Mouse (Mus musculus): Measurements from ENCODE around the gene Plaur. TPM values are rescaled to one million over a fixed set of nuclear protein-coding genes. Genes with fewer than 3 reads are reported as not detected.
"Not testable (repeated sequence)": the region's sequence is repeated elsewhere in the genome, so short reads cannot be mapped to it uniquely, and the experiment has no call there.

Gene Plaur
- polyA plus RNA-seq, 1 experiment from 2014 or later = 1.0 TPM

DNA sequence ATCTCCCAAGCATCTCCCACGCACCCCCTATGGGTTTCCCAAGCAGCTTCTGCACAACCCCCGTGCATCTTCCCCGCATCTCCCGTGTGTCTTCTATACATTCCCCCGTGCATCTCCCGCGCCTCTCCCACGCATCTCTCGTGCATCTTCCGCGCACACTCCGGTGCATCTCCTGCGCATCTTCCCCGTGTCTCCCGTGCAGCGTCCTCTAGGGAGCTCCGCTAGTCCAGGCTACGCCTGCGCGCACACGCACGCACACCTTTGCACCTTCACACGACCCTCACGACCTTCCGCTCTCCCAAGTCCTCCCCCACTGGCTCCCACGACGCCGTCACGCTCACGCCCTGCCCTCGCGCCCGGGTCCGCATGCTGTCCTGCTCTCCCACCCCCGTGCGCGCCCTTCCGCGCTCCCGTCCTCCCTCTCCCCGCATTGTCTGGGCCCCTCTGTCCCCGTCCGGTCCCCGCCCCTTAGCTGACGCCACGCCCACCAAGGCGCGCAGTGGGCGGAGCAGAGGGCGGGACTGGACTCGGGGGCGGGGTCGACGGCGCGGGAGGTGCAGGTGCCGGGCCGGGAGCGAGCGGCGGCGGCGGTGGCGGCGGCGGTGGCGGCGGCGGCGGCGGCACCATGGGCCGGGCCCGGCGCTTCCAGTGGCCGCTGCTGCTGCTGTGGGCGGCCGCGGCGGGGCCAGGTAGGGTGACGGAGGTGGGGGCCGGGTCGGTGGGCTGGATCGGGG is 19.4 kb downstream of the Plaur start, which contains the start of gene Cadm4:
Cadm4 (plus strand) TSS at position 550 of the 734 bp plus-strand sequence.
- Histone ChIP-seq H3K27me3 (peaks cover 6% of the 10 kb centered on the region; the same call in 1 of the 2 replicates), H3K36me3 (no peaks in the 10 kb centered on the region), H3K9me3 (no peaks in the 10 kb centered on the region), H3K4me3 (replicated peaks) (peak within 1 kb of the TSS; percentile 76), H3K9ac (replicated peaks) (peak within 1 kb of the TSS; percentile 94), H3K4me2 (replicated peaks) (peak within 1 kb of the TSS; percentile 74), H3K4me1 (replicated peaks) (peaks cover 63% of the 10 kb centered on the region), H3K27ac (peak within 1 kb of the TSS; percentile 89)
- ATAC-seq = peak; percentile 80
- under 1% methylated on average over 56 of the region's 83 CpGs for WGBS

- H3K4me3 ChIP-seq (replicated peaks) = peak overlapping the region; percentile 76
- H3K4me1 ChIP-seq (replicated peaks) = peaks cover 71% of the 10 kb centered on the region
- H3K27me3 ChIP-seq = peaks cover 6% of the 10 kb centered on the region; the same call in 1 of the 2 replicates
- WGBS = 2% methylated on average over 18 of the region's 38 CpGs
- peak overlapping the region; percentile 74 for H3K4me2 ChIP-seq (replicated peaks)
- no peaks in the 10 kb centered on the region for H3K9me3 ChIP-seq
- peak overlapping the region; percentile 89 for H3K27ac ChIP-seq
- no peaks in the 10 kb centered on the region for H3K36me3 ChIP-seq
- peak; percentile 25 for ATAC-seq
- H3K9ac ChIP-seq (replicated peaks) = peak overlapping the region; percentile 94
Measured at GRCm38 (mm10) chr7:24482208-24483020, 20.1 kb downstream of the Plaur start.

DNA sequence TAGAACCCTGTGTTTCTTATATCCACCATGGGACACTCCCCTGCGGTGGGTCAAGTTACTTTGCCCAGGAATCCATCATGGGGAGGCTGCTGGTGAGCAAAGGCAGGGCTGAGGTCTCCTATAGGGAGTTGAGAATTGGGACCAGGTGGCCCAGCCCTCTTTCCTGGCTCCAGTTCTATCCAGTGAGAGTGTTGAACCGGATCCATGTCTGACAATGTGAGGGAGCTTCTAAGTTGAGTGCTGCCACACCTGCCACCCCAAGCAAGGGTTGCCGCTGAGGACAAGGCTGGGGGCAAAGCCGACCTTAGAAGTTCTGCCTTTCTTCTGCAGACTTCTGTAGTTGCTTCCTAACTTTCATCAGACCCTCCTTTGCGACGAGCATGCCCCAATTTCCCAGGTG is 21.0 kb downstream of the Plaur start:
- H3K9ac ChIP-seq (replicated peaks) = peak overlapping the region; percentile 94
- not testable (repeated sequence) for H3K27ac ChIP-seq, H3K9me3 ChIP-seq, ATAC-seq, H3K36me3 ChIP-seq, H3K27me3 ChIP-seq
- peak overlapping the region; percentile 76 for H3K4me3 ChIP-seq (replicated peaks)
- peak overlapping the region; percentile 74 for H3K4me2 ChIP-seq (replicated peaks)
- WGBS = 63% methylated on average over 6 of the region's 6 CpGs
- peaks cover 79% of the 10 kb centered on the region for H3K4me1 ChIP-seq (replicated peaks)

DNA sequence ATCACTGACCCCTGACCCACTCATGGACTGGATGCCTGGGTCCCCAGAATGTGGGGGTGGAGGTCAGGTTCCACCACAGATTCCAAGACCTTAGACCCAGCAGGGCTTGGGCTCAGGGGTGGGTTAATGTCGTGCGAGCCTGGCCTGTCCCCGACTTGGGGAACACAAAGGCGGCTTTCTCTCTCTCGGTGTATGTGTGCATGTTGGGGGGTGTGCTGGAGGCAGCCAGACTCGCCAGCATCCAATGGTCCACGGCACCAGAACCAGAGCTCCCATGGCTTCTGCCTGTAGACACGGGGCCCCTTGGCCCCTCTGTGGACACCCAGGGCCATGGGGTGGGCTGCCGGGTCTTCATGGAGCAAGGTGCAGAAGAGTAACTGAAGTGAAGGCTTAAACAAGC is 23.2 kb downstream of the Plaur start:
- peaks cover 5% of the 10 kb centered on the region; the same call in 1 of the 2 replicates for H3K27me3 ChIP-seq
- H3K4me2 ChIP-seq (replicated peaks) = peak overlapping the region; percentile 74
- H3K36me3 ChIP-seq = peaks cover 14% of the 10 kb centered on the region
- peaks cover 70% of the 10 kb centered on the region for H3K4me1 ChIP-seq (replicated peaks)
- WGBS = 84% methylated on average over 9 of the region's 9 CpGs
- no peaks in the 10 kb centered on the region for H3K9me3 ChIP-seq
- peak overlapping the region; percentile 67 for H3K9ac ChIP-seq (replicated peaks)
- H3K27ac ChIP-seq = peak overlapping the region; percentile 79
- no peak for ATAC-seq
- H3K4me3 ChIP-seq (replicated peaks) = peak overlapping the region; percentile 36

DNA sequence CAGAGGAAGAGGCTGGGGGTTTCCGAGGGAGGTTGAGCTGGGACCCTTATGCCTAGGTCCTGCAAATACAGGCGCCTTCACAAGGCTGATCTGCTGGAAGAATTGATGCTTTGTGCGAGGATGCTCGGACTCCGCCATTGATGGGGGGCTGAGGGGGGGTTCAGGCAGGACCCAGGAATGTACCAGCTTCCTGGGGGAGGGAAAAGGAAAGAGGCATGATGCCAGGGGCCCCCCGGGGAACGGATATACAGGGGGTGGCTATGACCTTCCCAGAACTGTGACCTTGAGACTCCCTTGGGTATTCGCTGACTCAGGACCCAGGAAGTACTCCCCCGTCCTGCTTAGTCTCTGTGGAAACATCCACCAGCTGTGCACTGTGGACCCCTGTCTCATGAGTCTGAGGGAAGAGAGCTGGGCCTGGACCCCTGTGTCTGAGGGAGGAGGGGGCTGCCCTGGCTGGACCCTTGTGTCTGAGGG is 24.4 kb downstream of the Plaur start:
- Histone ChIP-seq H3K4me2 (replicated peaks) (peak overlapping the region; percentile 74), H3K27ac (peak overlapping the region; percentile 79), H3K9ac (replicated peaks) (peak overlapping the region; percentile 67), H3K4me1 (replicated peaks) (peaks cover 60% of the 10 kb centered on the region), H3K27me3 (no peaks in the 10 kb centered on the region), H3K36me3 (peaks cover 27% of the 10 kb centered on the region), H3K9me3 (no peaks in the 10 kb centered on the region), H3K4me3 (replicated peaks) (peak overlapping the region; percentile 36)
- ATAC-seq = peak; percentile 67
- WGBS = 34% methylated on average over 9 of the region's 9 CpGs

GRCm38 (mm10) chr7:24487403-24487802 is 25.1 kb downstream of the Plaur start:
- WGBS = 27% methylated on average over 3 of the region's 3 CpGs
- Histone ChIP-seq H3K36me3 (peaks cover 34% of the 10 kb centered on the region), H3K4me2 (replicated peaks) (peak overlapping the region; percentile 74), H3K27ac (peak overlapping the region; percentile 79), H3K4me3 (replicated peaks) (peak overlapping the region; percentile 36), H3K4me1 (replicated peaks) (peaks cover 60% of the 10 kb centered on the region), H3K27me3 (no peaks in the 10 kb centered on the region), H3K9ac (replicated peaks) (peak overlapping the region; percentile 67; the same call in 1 of the 2 replicates), H3K9me3 (no peaks in the 10 kb centered on the region)
- ATAC-seq = 0 out of 2 replicates have a peak, but pooled peaks have one; percentile 12

- Histone ChIP-seq H3K9ac (replicated peaks) (no peak overlapping the region), H3K36me3 (peaks cover 34% of the 10 kb centered on the region), H3K4me1 (replicated peaks) (peaks cover 54% of the 10 kb centered on the region), H3K4me2 (replicated peaks) (no peak overlapping the region), H3K9me3 (no peaks in the 10 kb centered on the region), H3K4me3 (replicated peaks) (no peak overlapping the region), H3K27ac (peak overlapping the region; percentile 2; the same call in 1 of the 2 replicates), H3K27me3 (no peaks in the 10 kb centered on the region)
- 86% methylated on average over 8 of the region's 8 CpGs for WGBS
- no peak for ATAC-seq
Measured at GRCm38 (mm10) chr7:24488303-24488702, 26.0 kb downstream of the Plaur start.

GRCm38 (mm10) chr7:24499856-24500577 is 37.7 kb downstream of the Plaur start:
- Histone ChIP-seq H3K4me2 (replicated peaks) (peak overlapping the region; percentile 26), H3K36me3 (peaks cover 52% of the 10 kb centered on the region), H3K9me3 (no peaks in the 10 kb centered on the region), H3K9ac (replicated peaks) (no peak overlapping the region), H3K27ac (no peak overlapping the region), H3K27me3 (peaks cover 4% of the 10 kb centered on the region; the same call in 1 of the 2 replicates), H3K4me3 (replicated peaks) (no peak overlapping the region), H3K4me1 (replicated peaks) (peaks cover 29% of the 10 kb centered on the region)
- 19% methylated on average over 43 of the region's 43 CpGs for WGBS
- ATAC-seq = no peak

DNA sequence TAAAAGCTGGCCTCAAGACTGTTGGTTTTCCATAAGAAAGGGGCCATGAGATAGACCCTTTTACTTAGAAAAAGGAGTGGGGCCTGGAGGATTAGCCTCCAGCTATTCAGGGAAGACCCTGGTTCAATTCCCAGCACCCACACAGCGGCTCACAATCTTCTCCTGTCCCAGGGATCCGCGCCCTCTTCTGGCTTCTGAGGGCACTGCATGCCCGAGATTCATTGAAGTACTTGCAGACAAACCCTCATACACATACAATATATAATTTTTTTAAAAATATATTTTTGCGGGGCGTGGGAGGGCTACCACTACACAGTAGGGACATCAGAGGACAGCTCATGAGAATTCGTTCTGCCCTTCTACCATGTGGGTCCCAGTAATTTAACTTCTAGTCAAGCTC is 38.6 kb downstream of the Plaur start:
- Histone ChIP-seq H3K36me3 (peaks cover 51% of the 10 kb centered on the region), H3K4me1 (replicated peaks) (peaks cover 38% of the 10 kb centered on the region), H3K9ac (replicated peaks) (no peak overlapping the region), H3K4me3 (replicated peaks) (no peak overlapping the region), H3K27me3 (peaks cover 4% of the 10 kb centered on the region; the same call in 1 of the 2 replicates), H3K9me3 (no peaks in the 10 kb centered on the region), H3K27ac (no peak overlapping the region), H3K4me2 (replicated peaks) (no peak overlapping the region)
- WGBS = 37% methylated on average over 7 of the region's 7 CpGs
- ATAC-seq = no peak

DNA sequence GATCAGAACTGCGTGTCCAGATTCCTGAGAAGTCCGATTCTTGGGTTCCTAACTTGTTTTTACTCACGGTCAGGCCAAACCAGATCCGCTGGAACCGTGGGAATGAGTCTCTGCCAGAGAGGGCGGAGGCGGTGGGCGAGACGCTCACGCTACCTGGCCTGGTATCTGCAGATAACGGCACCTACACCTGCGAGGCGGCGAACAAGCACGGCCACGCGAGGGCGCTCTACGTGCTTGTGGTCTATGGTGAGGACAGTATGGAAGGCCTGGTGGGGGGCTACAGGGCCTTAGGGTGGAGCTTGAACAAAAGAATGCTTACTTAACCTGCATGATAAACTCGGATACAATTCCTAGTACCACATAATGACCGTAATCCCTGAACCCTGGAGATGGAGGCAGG is 39.2 kb downstream of the Plaur start:
- Histone ChIP-seq H3K4me2 (replicated peaks) (no peak overlapping the region), H3K9ac (replicated peaks) (no peak overlapping the region), H3K27me3 (peaks cover 4% of the 10 kb centered on the region; the same call in 1 of the 2 replicates), H3K9me3 (no peaks in the 10 kb centered on the region), H3K4me1 (replicated peaks) (peaks cover 44% of the 10 kb centered on the region), H3K36me3 (peaks cover 51% of the 10 kb centered on the region), H3K27ac (no peak overlapping the region), H3K4me3 (replicated peaks) (no peak overlapping the region)
- WGBS = 59% methylated on average over 21 of the region's 21 CpGs
- no peak for ATAC-seq

- Histone ChIP-seq H3K4me2 (replicated peaks) (no peak overlapping the region), H3K9ac (replicated peaks) (peak overlapping the region; percentile 12; the same call in 1 of the 2 replicates), H3K4me1 (replicated peaks) (peaks cover 51% of the 10 kb centered on the region), H3K27me3 (no peaks in the 10 kb centered on the region), H3K4me3 (replicated peaks) (no peak overlapping the region), H3K27ac (no peak overlapping the region), H3K9me3 (no peaks in the 10 kb centered on the region), H3K36me3 (peaks cover 45% of the 10 kb centered on the region)
- 12% methylated on average over 9 of the region's 10 CpGs for WGBS
- ATAC-seq = no peak
Measured at GRCm38 (mm10) chr7:24504004-24504403, 41.7 kb downstream of the Plaur start.

Data from midbrain, embryonic 13.5 days (tissue).